Mouse (Mus musculus) CH12.LX (cell line): ENCODE results near the gene Rbm33. TPM values are rescaled to one million over a fixed set of nuclear protein-coding genes. Genes with fewer than 3 reads are reported as not detected.

Experiments
- DNase-seq: peaks from one replicate; pipeline ENCODE4 v3.0.0-alpha.2; 2013; ENCODE audit errors: extremely low read depth
- H3K27ac ChIP-seq: 2 replicates; pipeline ENCODE4 v1.5.1; 2012; ENCODE audit warnings: low read depth, mild to moderate bottlenecking, control low read depth, moderate library complexity; ENCODE audit not compliant: insufficient read depth
- H3K27me3 ChIP-seq: replicated peaks from 2 replicates; pipeline ENCODE3; 2012; ENCODE audit warnings: inconsistent platforms
- H3K36me3 ChIP-seq, 2 experiments: replicated peaks in 1 of 2; 2 replicates each; pipeline versions ENCODE3 to v1.6.1; 2012; ENCODE audit warnings: inconsistent platforms in 1 of 2, low read length in 1 of 2, mild to moderate bottlenecking in 1 of 2, mixed read lengths in 1 of 2, moderate library complexity in 1 of 2; ENCODE audit not compliant: control insufficient read depth in 1 of 2, insufficient read depth in 1 of 2
- H3K4me1 ChIP-seq, 2 experiments: 2 replicates each; pipeline ENCODE4 v1.6.1; 2012; ENCODE audit warnings: inconsistent platforms in 1 of 2, moderate library complexity in 1 of 2; ENCODE audit not compliant: insufficient read depth in 2 of 2, control insufficient read depth in 1 of 2
- H3K4me2 ChIP-seq: 2 replicates; pipeline ENCODE4 v1.6.1; 2012; ENCODE audit warnings: low read depth, mild to moderate bottlenecking, control low read depth; ENCODE audit not compliant: poor library complexity, insufficient read depth, severe bottlenecking
- H3K4me3 ChIP-seq, 3 experiments: fragments of 150-350 bp in 1 of 3; sonication (generic) in 1 of 3; replicated peaks in 1 of 3; 2 replicates each; pipeline versions ENCODE3 to v1.5.1; 2011 to 2012; ENCODE audit warnings: low read depth in 2 of 3, low read length in 2 of 3, mild to moderate bottlenecking in 2 of 3, moderate library complexity in 2 of 3, control low read depth in 1 of 3, improper control_type of control experiment in 1 of 3, inconsistent platforms in 1 of 3, mixed read lengths in 1 of 3; ENCODE audit not compliant: poor library complexity in 1 of 3
- H3K79me2 ChIP-seq: replicated peaks from 2 replicates; pipeline ENCODE4 v1.6.1; 2012; ENCODE audit warnings: mild to moderate bottlenecking, moderate library complexity; ENCODE audit not compliant: control insufficient read depth, poor library complexity, insufficient read depth, severe bottlenecking; ENCODE audit errors: extremely low read depth
- H3K9ac ChIP-seq: 2 replicates; pipeline ENCODE4 v1.6.1; 2012; ENCODE audit warnings: low read depth, mild to moderate bottlenecking, control low read depth, moderate library complexity; ENCODE audit not compliant: insufficient read depth
- H3K9me3 ChIP-seq: replicated peaks from 2 replicates; pipeline ENCODE3; 2012; ENCODE audit warnings: low read length, inconsistent platforms, mixed read lengths
- BHLHE40 ChIP-seq: IDR thresholded peaks from 2 replicates; pipeline ENCODE4 v1.6.1; 2011; ENCODE audit warnings: mild to moderate bottlenecking, low read depth, low read length, improper control_type of control experiment
- CHD1 ChIP-seq: IDR thresholded peaks from 2 replicates; pipeline ENCODE4 v1.6.1; 2012; ENCODE audit warnings: low read depth, low read length, improper control_type of control experiment, inconsistent platforms
- ELF1 ChIP-seq: IDR thresholded peaks from 2 replicates; pipeline ENCODE4 v1.6.1; 2014; ENCODE audit warnings: low read depth, mild to moderate bottlenecking, inconsistent platforms, low read length, improper control_type of control experiment
- ETS1 ChIP-seq: conservative IDR thresholded peaks from 2 replicates; pipeline ENCODE4 v1.6.1; 2012; ENCODE audit warnings: low read depth, mild to moderate bottlenecking, inconsistent platforms, low read length, improper control_type of control experiment, moderate library complexity
- GABPA ChIP-seq: IDR thresholded peaks from 2 replicates; pipeline ENCODE4 v1.6.1; 2012; ENCODE audit warnings: low read depth, low read length, improper control_type of control experiment, inconsistent platforms; ENCODE audit not compliant: insufficient replicate concordance
- JUN ChIP-seq: IDR thresholded peaks from 2 replicates; pipeline ENCODE4 v1.6.1; 2011; ENCODE audit warnings: low read depth, mild to moderate bottlenecking, low read length, improper control_type of control experiment, moderate library complexity; ENCODE audit not compliant: insufficient read depth
- JUND ChIP-seq: conservative IDR thresholded peaks from 2 replicates; pipeline ENCODE4 v1.6.1; 2011; ENCODE audit warnings: low read depth, low read length, improper control_type of control experiment
- KAT2A ChIP-seq: IDR thresholded peaks from 2 replicates; pipeline ENCODE4 v1.6.1; 2012; ENCODE audit warnings: low read length, improper control_type of control experiment, inconsistent platforms; ENCODE audit not compliant: insufficient replicate concordance
- MAX ChIP-seq: IDR thresholded peaks from 2 replicates; pipeline ENCODE4 v1.6.1; 2011; ENCODE audit warnings: low read length, improper control_type of control experiment
- MAZ ChIP-seq: IDR thresholded peaks from 2 replicates; pipeline ENCODE4 v1.6.1; 2012; ENCODE audit warnings: low read depth, mild to moderate bottlenecking, inconsistent platforms, low read length, improper control_type of control experiment, moderate library complexity
- MEF2A ChIP-seq: IDR thresholded peaks from 2 replicates; pipeline ENCODE4 v1.6.1; 2014; ENCODE audit warnings: low read depth, mild to moderate bottlenecking, inconsistent platforms, low read length, improper control_type of control experiment, borderline replicate concordance
- MYC ChIP-seq: IDR thresholded peaks from 2 replicates; pipeline ENCODE4 v1.6.1; 2011; ENCODE audit warnings: low read depth, mild to moderate bottlenecking, improper control_type of control experiment, low read length
- NELFE ChIP-seq: IDR thresholded peaks from 2 replicates; pipeline ENCODE4 v1.6.1; 2011; ENCODE audit warnings: low read depth, low read length, improper control_type of control experiment
- PAX5 ChIP-seq: IDR thresholded peaks from 2 replicates; pipeline ENCODE4 v1.6.1; 2012; ENCODE audit warnings: low read length, inconsistent platforms, mixed read lengths
- POLR2A ChIP-seq: IDR thresholded peaks from 2 replicates; pipeline ENCODE4 v1.6.1; 2011; ENCODE audit warnings: low read depth, mild to moderate bottlenecking, improper control_type of control experiment, low read length
- POLR2AphosphoS2 ChIP-seq: IDR thresholded peaks from 2 replicates; pipeline ENCODE4 v1.6.1; 2011; ENCODE audit warnings: low read depth, low read length, improper control_type of control experiment
- RAD21 ChIP-seq: IDR thresholded peaks from 2 replicates; pipeline ENCODE4 v1.6.1; 2011; ENCODE audit warnings: low read depth, mild to moderate bottlenecking, low read length, improper control_type of control experiment, moderate library complexity
- RCOR1 ChIP-seq: conservative IDR thresholded peaks from 2 replicates; pipeline ENCODE4 v1.6.1; 2012; ENCODE audit warnings: low read depth, mild to moderate bottlenecking, inconsistent platforms, low read length, improper control_type of control experiment
- SIN3A ChIP-seq: IDR thresholded peaks from 2 replicates; pipeline ENCODE4 v1.6.1; 2012; ENCODE audit warnings: low read length, improper control_type of control experiment, inconsistent platforms
- SMC3 ChIP-seq: IDR thresholded peaks from 2 replicates; pipeline ENCODE4 v1.6.1; 2011; ENCODE audit warnings: low read depth, low read length, improper control_type of control experiment
- TCF12 ChIP-seq: IDR thresholded peaks from 2 replicates; pipeline ENCODE4 v1.6.1; 2014; ENCODE audit warnings: low read depth, mild to moderate bottlenecking, inconsistent platforms, low read length, improper control_type of control experiment
- USF1 ChIP-seq: IDR thresholded peaks from 2 replicates; pipeline ENCODE4 v1.6.1; 2014; ENCODE audit warnings: low read depth, mild to moderate bottlenecking, inconsistent platforms, low read length, improper control_type of control experiment
- USF2 ChIP-seq: conservative IDR thresholded peaks from 2 replicates; pipeline ENCODE4 v1.6.1; 2011; ENCODE audit warnings: low read depth, low read length, improper control_type of control experiment
- ZC3H11A ChIP-seq: IDR thresholded peaks from 2 replicates; pipeline ENCODE4 v1.6.1; 2012; ENCODE audit warnings: low read depth, mild to moderate bottlenecking, inconsistent platforms, low read length, improper control_type of control experiment
- ZKSCAN1 ChIP-seq: IDR thresholded peaks from 2 replicates; pipeline ENCODE4 v1.6.1; 2012; ENCODE audit warnings: low read depth, inconsistent platforms, low read length, improper control_type of control experiment, borderline replicate concordance
- ZMIZ1 ChIP-seq: IDR thresholded peaks from 2 replicates; pipeline ENCODE4 v1.6.1; 2012; ENCODE audit warnings: low read depth, mild to moderate bottlenecking, inconsistent platforms, low read length, improper control_type of control experiment
- dilution Hi-C: fragments of 300-500 bp; cut with MboI; formaldehyde crosslinking; loops from 2 replicates; pipeline ENCODE4 v1.14.3; 2020; ENCODE audit warnings: low sequenced_read_pairs; ENCODE audit not compliant: extremely low pct_unique_long_range_greater_than_20kb, extremely low pct_ligation_motif_present
- in situ Hi-C: fragments of 300-500 bp; cut with MboI; formaldehyde crosslinking; loops from 3 replicates; pipeline ENCODE4 v1.14.3; 2019; ENCODE audit warnings: low sequenced_read_pairs, low pct_ligation_motif_present, low pct_unique_long_range_greater_than_20kb, mixed read lengths
- polyA plus RNA-seq: library from polyadenylated mRNA; unstranded; fragments of >175 nt; gene quantifications from 2 replicates; pipeline ENCODE4 v1.2.1, GENCODE M21; 2012; ENCODE audit warnings: low read depth; ENCODE audit not compliant: insufficient read length
- total RNA-seq, 2 experiments: library from RNA; depleted of rRNA; stranded (reverse); fragments of 300-350 nt in 1 of 2; fragments of >200 nt in 1 of 2; gene quantifications; 2 replicates each; pipeline ENCODE4 v1.2.3; 2012 to 2014

Rbm33 gene
- total and polyA plus RNA-seq, 3 experiments, result 7.4 to 50.3 (median 15.1) TPM

- Histone ChIP-seq H3K4me1 (no peaks in the 10 kb centered on the region), H3K9me3 (no peaks in the 10 kb centered on the region), H3K4me3 (no peak overlapping the region), H3K27ac (no peak overlapping the region), H3K9ac (no peak overlapping the region), H3K79me2 (no peaks in the 10 kb centered on the region), H3K27me3 (no peaks in the 10 kb centered on the region), H3K4me2 (no peak overlapping the region), H3K36me3 (peaks cover 71 to 92% of the 10 kb centered on the region in 2 experiments)
- in situ Hi-C loops (no loop called here), dilution Hi-C loops (no loop called here)
- no peak for TF ChIP-seq MAX
- DNase-seq, result no peak
Observed at GRCm38 (mm10) chr5:28416029-28416428, 99.1 kb downstream of the Rbm33 start.

GRCm38 (mm10) chr5:28418734-28419133, 101.8 kb downstream of the Rbm33 start:
- in situ Hi-C loops, result no loop called here
- Histone ChIP-seq H3K9me3 (no peaks in the 10 kb centered on the region), H3K4me2 (no peak overlapping the region), H3K27ac (no peak overlapping the region), H3K9ac (no peak overlapping the region), H3K4me3 (no peak overlapping the region), H3K36me3 (peaks cover 49 to 66% of the 10 kb centered on the region in 2 experiments), H3K4me1 (peaks cover 3 to 4% of the 10 kb centered on the region in 2 experiments; a peak in 2 of 4 replicates), H3K79me2 (no peaks in the 10 kb centered on the region), H3K27me3 (no peaks in the 10 kb centered on the region)
- no peak for TF ChIP-seq SIN3A
- TF ChIP-seq ZMIZ1, result no peak
- TF ChIP-seq MEF2A, result no peak
- no peak for TF ChIP-seq USF2
- TF ChIP-seq ETS1, result no peak
- no peak for TF ChIP-seq POLR2AphosphoS2
- no peak for TF ChIP-seq TCF12
- TF ChIP-seq ZC3H11A, result no peak
- TF ChIP-seq ZKSCAN1, result no peak
- no peak for TF ChIP-seq BHLHE40
- TF ChIP-seq MYC, result no peak
- DNase-seq, result no peak
- dilution Hi-C loops, result no loop called here

- Histone ChIP-seq H3K27ac (no peak overlapping the region), H3K79me2 (no peaks in the 10 kb centered on the region), H3K9ac (no peak overlapping the region), H3K4me2 (no peak overlapping the region), H3K9me3 (no peaks in the 10 kb centered on the region), H3K36me3 (peaks cover 39 to 55% of the 10 kb centered on the region in 2 experiments), H3K4me1 (peaks cover 5 to 8% of the 10 kb centered on the region in 2 experiments; a peak in 2 of 4 replicates), H3K4me3 (no peak overlapping the region), H3K27me3 (no peaks in the 10 kb centered on the region)
- in situ Hi-C loops (no loop called here), dilution Hi-C loops (no loop called here)
- no peak for DNase-seq
- TF ChIP-seq TCF12, result no peak
- TF ChIP-seq ETS1, result no peak
- TF ChIP-seq NELFE, result no peak
- TF ChIP-seq CHD1, result no peak
- TF ChIP-seq MYC, result no peak
- no peak for TF ChIP-seq ELF1
- no peak for TF ChIP-seq KAT2A
- no peak for TF ChIP-seq MAZ
- TF ChIP-seq RCOR1, result no peak
- no peak for TF ChIP-seq RAD21
- TF ChIP-seq MEF2A, result no peak
- no peak for TF ChIP-seq GABPA
- TF ChIP-seq JUND, result no peak
- TF ChIP-seq JUN, result no peak
- no peak for TF ChIP-seq POLR2A
- TF ChIP-seq SMC3, result no peak
- TF ChIP-seq USF1, result no peak
- no peak for TF ChIP-seq PAX5
- TF ChIP-seq ZKSCAN1, result no peak
Observed at GRCm38 (mm10) chr5:28419640-28420265, 102.8 kb downstream of the Rbm33 start.
